14 mouse cellular contexts compared by ENCODE assay signal in the genomic region with DNA sequence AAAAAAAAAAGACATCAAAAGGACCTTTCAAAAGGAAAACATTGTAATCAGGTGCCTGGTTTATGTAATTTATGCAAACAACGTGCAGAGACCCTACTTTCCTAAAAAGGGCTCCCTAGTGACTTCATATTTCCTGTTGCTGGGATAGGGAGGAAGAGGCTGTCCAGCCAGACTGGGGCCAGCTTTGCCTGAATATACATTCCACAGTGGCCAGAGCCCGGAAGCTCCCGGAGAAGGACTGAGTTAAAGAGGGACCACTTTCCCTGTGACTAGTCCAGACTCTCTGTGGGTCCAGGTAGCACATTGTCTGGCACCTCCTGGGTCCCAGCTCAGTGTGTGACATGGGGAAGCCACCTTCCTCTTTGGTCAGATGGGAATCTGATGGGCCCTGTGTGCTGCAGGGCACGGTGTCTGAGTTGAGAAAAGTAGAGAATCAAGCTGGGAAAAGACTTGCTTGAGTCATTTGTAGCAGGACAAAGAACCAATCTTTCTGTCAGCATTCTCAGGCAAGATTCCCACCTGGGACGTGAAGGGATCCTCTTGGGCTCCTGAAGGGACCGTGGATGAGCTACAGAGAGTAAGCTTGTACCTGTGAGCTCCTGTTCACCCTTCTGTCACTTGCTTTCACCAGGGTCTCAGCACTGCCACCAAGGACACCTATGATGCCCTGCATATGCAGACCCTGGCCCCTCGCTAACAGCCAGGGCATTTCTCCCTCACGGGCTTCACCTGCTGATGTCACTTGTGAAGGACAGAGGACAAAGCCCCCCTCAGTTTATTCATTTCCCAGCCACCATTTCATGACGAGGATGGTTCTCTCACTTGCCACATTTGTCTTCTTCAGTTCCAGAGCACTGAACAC.
DNase-seq lines count a peak whose midpoint lies in the region; ATAC-seq and TF ChIP-seq lines count a peak whose summit lies in the region.
"Had no signal": no experiment of that assay in that cellular context is flagged by ENCODE, and none has a peak within 500 bp of the region (broad histone marks: within the 10 kb centered on the region; RNA-seq: fewer than 3 reads in every experiment).

No protein-coding gene starts in this region.

- peak in 1 of 2 experiments; percentile 17 for DNase-seq in heart, adult 2 months
- DNase-seq in heart, postnatal 4 days = no peak
- DNase-seq in intestine, embryonic 14.5 days (ENCODE audit: low spot score) = peak; percentile 51
- DNase-seq in lung, adult 18-20 months = no peak
- peak; percentile 29 for DNase-seq in limb, embryonic 10.5 days (ENCODE audit: low spot score)
- DNase-seq in c-Kit-positive CD71-positive TER-119-positive erythroid progenitor cells, embryonic 14.5 days (ENCODE audit: low spot score) = no peak
- DNase-seq: adrenal gland, postnatal 25 days; forebrain, postnatal 0 days; gastrocnemius, postnatal 14 days; kidney, adult 18-20 months; layer of hippocampus, adult 9-11 months had no signal

- peak overlapping the region; percentile 31 for H3K27ac ChIP-seq in heart, adult 2 months
- no peak overlapping the region; the same call in 1 of the 2 replicates for H3K27ac ChIP-seq in intestine, embryonic 14.5 days (ENCODE audit: low read depth)
- H3K27ac ChIP-seq in intestine, embryonic 16.5 days (ENCODE audit: low read length) = no peak overlapping the region
- H3K27ac ChIP-seq in lung, embryonic 16.5 days (ENCODE audit: low read length) = peak overlapping the region; percentile 57
- H3K27ac ChIP-seq in limb, embryonic 10.5 days = peak overlapping the region; percentile 36; the same call in 1 of the 2 replicates
- H3K27ac ChIP-seq: liver, embryonic 15.5 days had no signal

- intact Hi-C loops in heart, adult 2 months (cut with DNase I) = no loop called here

- no peaks in the 10 kb centered on the region for H3K79me2 ChIP-seq in heart, adult 2 months (replicated peaks; ENCODE audit: control insufficient read depth, insufficient read depth, low read length)

- H3K4me2 ChIP-seq in intestine, embryonic 14.5 days (ENCODE audit: low read length) = no peak overlapping the region
- H3K4me2 ChIP-seq in intestine, embryonic 16.5 days (ENCODE audit: low read depth, low read length) = no peak overlapping the region
- H3K4me2 ChIP-seq in lung, embryonic 16.5 days (ENCODE audit: low read depth, low read length) = no peak overlapping the region
- H3K4me2 ChIP-seq: liver, embryonic 15.5 days had no signal

- no peaks in the 10 kb centered on the region for H3K36me3 ChIP-seq in heart, adult 2 months (ENCODE audit: control insufficient read depth, insufficient read depth, low read length)
- H3K36me3 ChIP-seq in intestine, embryonic 14.5 days (ENCODE audit: control insufficient read depth, insufficient read depth, low read length) = no peaks in the 10 kb centered on the region
- H3K36me3 ChIP-seq in intestine, embryonic 16.5 days (ENCODE audit: control insufficient read depth, insufficient read depth, low read length) = no peaks in the 10 kb centered on the region
- H3K36me3 ChIP-seq in lung, embryonic 16.5 days (ENCODE audit: control insufficient read depth, insufficient read depth, low read length) = no peaks in the 10 kb centered on the region
- peaks cover 7% of the 10 kb centered on the region; the same call in 1 of the 2 replicates for H3K36me3 ChIP-seq in limb, embryonic 10.5 days
- H3K36me3 ChIP-seq: liver, embryonic 15.5 days had no signal

- TF ChIP-seq CTCF in heart, adult 2 months (IDR thresholded peaks at IDR 0.05) = no peak

- no peak for TF ChIP-seq POLR2A in heart, adult 2 months (IDR thresholded peaks at IDR 0.05; ENCODE audit: insufficient read depth, low read depth, low read length)

- H3K9ac ChIP-seq in heart, adult 2 months (ENCODE audit: low read depth, low read length) = no peak overlapping the region
- no peak overlapping the region for H3K9ac ChIP-seq in intestine, embryonic 14.5 days (ENCODE audit: low read length)
- H3K9ac ChIP-seq in intestine, embryonic 16.5 days (ENCODE audit: low read depth, low read length) = no peak overlapping the region
- no peak overlapping the region for H3K9ac ChIP-seq in lung, embryonic 16.5 days (ENCODE audit: low read length)
- H3K9ac ChIP-seq: forebrain, postnatal 0 days; liver, embryonic 15.5 days had no signal

- ATAC-seq in intestine, embryonic 14.5 days (replicated peaks; ENCODE audit: low FRiP score, low TSS enrichment, low read depth) = no peak
- ATAC-seq in intestine, embryonic 16.5 days = no peak
- ATAC-seq in lung, embryonic 16.5 days (ENCODE audit: low read depth) = peak; percentile 39; the same call in 1 of the 2 replicates
- ATAC-seq: forebrain, postnatal 0 days had no signal

- no peaks in the 10 kb centered on the region for H3K27me3 ChIP-seq in heart, adult 2 months (ENCODE audit: control insufficient read depth, insufficient read depth, low read length)
- no peaks in the 10 kb centered on the region for H3K27me3 ChIP-seq in intestine, embryonic 14.5 days (replicated peaks; ENCODE audit: control insufficient read depth, insufficient read depth, low read length)
- H3K27me3 ChIP-seq in intestine, embryonic 16.5 days (replicated peaks; ENCODE audit: control insufficient read depth, insufficient read depth, low read length) = no peaks in the 10 kb centered on the region
- H3K27me3 ChIP-seq in lung, embryonic 16.5 days (ENCODE audit: control insufficient read depth, insufficient read depth, low read depth, low read length) = no peaks in the 10 kb centered on the region
- H3K27me3 ChIP-seq in limb, embryonic 10.5 days (ENCODE audit: low read depth, poor library complexity, severe bottlenecking) = no peaks in the 10 kb centered on the region
- H3K27me3 ChIP-seq: liver, embryonic 15.5 days had no signal

- no peaks in the 10 kb centered on the region for H3K9me3 ChIP-seq in intestine, embryonic 14.5 days (ENCODE audit: control insufficient read depth, low read length)
- H3K9me3 ChIP-seq in intestine, embryonic 16.5 days (ENCODE audit: control insufficient read depth, low read length) = no peaks in the 10 kb centered on the region
- H3K9me3 ChIP-seq in lung, embryonic 16.5 days (ENCODE audit: control insufficient read depth, low read length) = no peaks in the 10 kb centered on the region
- H3K9me3 ChIP-seq in limb, embryonic 10.5 days (replicated peaks) = no peaks in the 10 kb centered on the region
- H3K9me3 ChIP-seq: liver, embryonic 15.5 days had no signal

- no peak for TF ChIP-seq EP300 in heart, adult 2 months (IDR thresholded peaks at IDR 0.05; ENCODE audit: insufficient read depth, low read depth, low read length)

- H3K4me1 ChIP-seq in heart, adult 2 months (ENCODE audit: control insufficient read depth, insufficient read depth, low read length) = peaks cover 5% of the 10 kb centered on the region
- peaks cover 6% of the 10 kb centered on the region; the same call in 1 of the 2 replicates for H3K4me1 ChIP-seq in intestine, embryonic 14.5 days (replicated peaks; ENCODE audit: control insufficient read depth, insufficient read depth, low read length)
- H3K4me1 ChIP-seq in intestine, embryonic 16.5 days (ENCODE audit: control insufficient read depth, insufficient read depth, low read length) = peaks cover 3% of the 10 kb centered on the region
- H3K4me1 ChIP-seq in lung, embryonic 16.5 days (replicated peaks; ENCODE audit: control insufficient read depth, insufficient read depth, low read length) = peaks cover 5% of the 10 kb centered on the region
- H3K4me1 ChIP-seq in limb, embryonic 10.5 days = peaks cover 33% of the 10 kb centered on the region

- WGBS in heart, adult 2 months = 52% methylated on average over 9 of the region's 9 CpGs
- WGBS in intestine, embryonic 14.5 days = 61% methylated on average over 9 of the region's 9 CpGs
- WGBS in intestine, embryonic 16.5 days = 65% methylated on average over 9 of the region's 9 CpGs
- WGBS in lung, embryonic 16.5 days = 48% methylated on average over 9 of the region's 9 CpGs
- 78% methylated on average over 9 of the region's 9 CpGs for WGBS in limb, embryonic 10.5 days

- no peak overlapping the region for H3K4me3 ChIP-seq in heart, adult 2 months
- H3K4me3 ChIP-seq in intestine, embryonic 14.5 days (ENCODE audit: low read depth, low read length) = no peak overlapping the region
- H3K4me3 ChIP-seq in intestine, embryonic 16.5 days (ENCODE audit: low read length) = no peak overlapping the region
- H3K4me3 ChIP-seq in lung, embryonic 16.5 days (ENCODE audit: low read length) = no peak overlapping the region
- no peak overlapping the region for H3K4me3 ChIP-seq in limb, embryonic 10.5 days
- H3K4me3 ChIP-seq: liver, embryonic 15.5 days had no signal

Comparison
In these comparisons a context has a peak if more than half of its experiments do, and no peak if none do; other contexts are left out.
1. DNase-seq: peak in intestine, embryonic 14.5 days (single experiment) and limb, embryonic 10.5 days (single experiment); none in heart, postnatal 4 days (single experiment), lung, adult 18-20 months (0 of 2) and c-Kit-positive CD71-positive TER-119-positive erythroid progenitor cells, embryonic 14.5 days (single experiment).
2. H3K27ac ChIP-seq: peak in heart, adult 2 months (single experiment), lung, embryonic 16.5 days (single experiment) and limb, embryonic 10.5 days (single experiment); none in intestine, embryonic 14.5 days (single experiment) and intestine, embryonic 16.5 days (single experiment).